ENCODE assay signal across 37 mouse cellular contexts in genomic region chr1:120608461-120608860, GRCm38 (mm10). TPM values are rescaled to one million over a fixed set of nuclear protein-coding genes. Genes with fewer than 3 reads are reported as not detected.
DNase-seq lines count a peak whose midpoint lies in the region; ATAC-seq lines count a peak whose summit lies in the region.
"Had no signal": no experiment of that assay in that cellular context is flagged by ENCODE, and none has a peak within 500 bp of the region (broad histone marks: within the 10 kb centered on the region; RNA-seq: fewer than 3 reads in every experiment).

No protein-coding gene starts in this region.

- DNase-seq in hindbrain, embryonic 11.5 days (ENCODE audit: low spot score) = no peak
- DNase-seq in hindbrain, embryonic 14.5 days (ENCODE audit: low spot score) = no peak
- peak; percentile 92 for DNase-seq in midbrain, embryonic 11.5 days (ENCODE audit: low spot score, missing footprints)
- DNase-seq in left cerebral cortex, postnatal 36 days (ENCODE audit: low spot score in 2 of 2) = no peak
- no peak for DNase-seq in embryo, embryonic 9.5 days (ENCODE audit: extremely low spot score)
- DNase-seq in kidney, postnatal 25 days = no peak
- DNase-seq in frontal cortex, postnatal 25 days (ENCODE audit: low spot score in 2 of 2) = no peak
- DNase-seq: adrenal gland, adult 2 months; adrenal gland, postnatal 36 days; B cell, adult 2 months; cerebellum, adult 18-20 months; cerebellum, postnatal 25 days; gastrocnemius, adult 2 months; heart, postnatal 36 days; kidney, adult 18-20 months; kidney, postnatal 36 days; layer of hippocampus, postnatal 36 days; right cerebral cortex, postnatal 25 days; spleen, adult 18-20 months; thymus, postnatal 14 days had no signal

- no peaks in the 10 kb centered on the region for H3K9me3 ChIP-seq in hindbrain, embryonic 11.5 days (ENCODE audit: control insufficient read depth, low read length)
- no peaks in the 10 kb centered on the region for H3K9me3 ChIP-seq in hindbrain, embryonic 14.5 days (ENCODE audit: control insufficient read depth, low read length)
- H3K9me3 ChIP-seq in midbrain, embryonic 11.5 days (ENCODE audit: control insufficient read depth, low read length) = no peaks in the 10 kb centered on the region
- no peaks in the 10 kb centered on the region for H3K9me3 ChIP-seq in midbrain, embryonic 16.5 days (replicated peaks; ENCODE audit: control insufficient read depth, low read length, poor library complexity, severe bottlenecking)
- H3K9me3 ChIP-seq: embryonic facial prominence, embryonic 12.5 days; heart, embryonic 10.5 days; heart, embryonic 15.5 days; kidney, embryonic 15.5 days; limb, embryonic 13.5 days; lung, embryonic 15.5 days had no signal

- WGBS in hindbrain, embryonic 11.5 days = 10% methylated on average over 3 of the region's 3 CpGs
- WGBS in hindbrain, embryonic 14.5 days = 7% methylated on average over 3 of the region's 3 CpGs
- whole genome bisulfite sequencing in midbrain, embryonic 11.5 days = 0% methylated on average over 3 of the region's 3 CpGs
- 27% methylated on average over 3 of the region's 3 CpGs for WGBS in midbrain, embryonic 16.5 days

- no peaks in the 10 kb centered on the region for H3K36me3 ChIP-seq in hindbrain, embryonic 11.5 days (ENCODE audit: control insufficient read depth, insufficient read depth, low read length)
- H3K36me3 ChIP-seq in hindbrain, embryonic 14.5 days (replicated peaks; ENCODE audit: control insufficient read depth, insufficient read depth) = no peaks in the 10 kb centered on the region
- no peaks in the 10 kb centered on the region for H3K36me3 ChIP-seq in midbrain, embryonic 11.5 days (ENCODE audit: control insufficient read depth, insufficient read depth, low read length)
- H3K36me3 ChIP-seq in midbrain, embryonic 16.5 days (ENCODE audit: control insufficient read depth, insufficient read depth, low read length) = no peaks in the 10 kb centered on the region
- H3K36me3 ChIP-seq: embryonic facial prominence, embryonic 12.5 days; heart, embryonic 10.5 days; heart, embryonic 15.5 days; kidney, embryonic 15.5 days; limb, embryonic 13.5 days; lung, embryonic 15.5 days had no signal

- H3K4me2 ChIP-seq in hindbrain, embryonic 11.5 days (replicated peaks; ENCODE audit: low read depth, low read length) = peak overlapping the region; percentile 28; the same call in 1 of the 2 replicates
- H3K4me2 ChIP-seq in hindbrain, embryonic 14.5 days (replicated peaks) = peak overlapping the region; percentile 56
- H3K4me2 ChIP-seq in midbrain, embryonic 11.5 days = peak overlapping the region; percentile 82
- peak overlapping the region; percentile 41 for H3K4me2 ChIP-seq in midbrain, embryonic 16.5 days (ENCODE audit: low read length)
- H3K4me2 ChIP-seq: embryonic facial prominence, embryonic 12.5 days; heart, embryonic 15.5 days; kidney, embryonic 15.5 days; liver, embryonic 11.5 days; lung, embryonic 15.5 days had no signal

- no peak for ATAC-seq in hindbrain, embryonic 11.5 days (ENCODE audit: low FRiP score)
- ATAC-seq in hindbrain, embryonic 14.5 days (ENCODE audit: low FRiP score) = no peak
- no peak for ATAC-seq in midbrain, embryonic 11.5 days (ENCODE audit: low FRiP score)
- no peak for ATAC-seq in midbrain, embryonic 16.5 days
- ATAC-seq: forebrain, embryonic 14.5 days; inflammation-experienced regulatory T-cells, adult 6 months had no signal

- H3K27me3 ChIP-seq in hindbrain, embryonic 11.5 days (ENCODE audit: control insufficient read depth, insufficient read depth, low read length) = peaks cover 86% of the 10 kb centered on the region
- H3K27me3 ChIP-seq in hindbrain, embryonic 14.5 days (ENCODE audit: control insufficient read depth, insufficient read depth, low read length) = peaks cover 90% of the 10 kb centered on the region
- peaks cover 83% of the 10 kb centered on the region for H3K27me3 ChIP-seq in midbrain, embryonic 11.5 days (ENCODE audit: control insufficient read depth, insufficient read depth, low read length)
- peaks cover 61% of the 10 kb centered on the region for H3K27me3 ChIP-seq in midbrain, embryonic 16.5 days (ENCODE audit: control insufficient read depth, insufficient read depth, low read depth, low read length)

- intact Hi-C loops in left cerebral cortex, postnatal 36 days (cut with DNase I) = no loop called here

- H3K4me1 ChIP-seq in hindbrain, embryonic 11.5 days (replicated peaks; ENCODE audit: control insufficient read depth, insufficient read depth, low read length) = no peaks in the 10 kb centered on the region
- no peaks in the 10 kb centered on the region for H3K4me1 ChIP-seq in hindbrain, embryonic 14.5 days (replicated peaks; ENCODE audit: control insufficient read depth, insufficient read depth, low read length)
- H3K4me1 ChIP-seq in midbrain, embryonic 11.5 days (ENCODE audit: control insufficient read depth, insufficient read depth, low read length) = peaks cover under 1% of the 10 kb centered on the region; the same call in 1 of the 2 replicates
- H3K4me1 ChIP-seq in midbrain, embryonic 16.5 days (ENCODE audit: control insufficient read depth, insufficient read depth, low read length) = peaks cover 5% of the 10 kb centered on the region; the same call in 1 of the 2 replicates

- H3K9ac ChIP-seq in hindbrain, embryonic 11.5 days (ENCODE audit: low read depth, low read length) = peak overlapping the region; percentile 19; the same call in 1 of the 2 replicates
- peak overlapping the region; percentile 65; the same call in 1 of the 2 replicates for H3K9ac ChIP-seq in hindbrain, embryonic 14.5 days
- peak overlapping the region; percentile 80; the same call in 1 of the 2 replicates for H3K9ac ChIP-seq in midbrain, embryonic 11.5 days (ENCODE audit: low read length)
- H3K9ac ChIP-seq in midbrain, embryonic 16.5 days (ENCODE audit: low read depth, low read length) = no peak overlapping the region; the same call in 1 of the 2 replicates
- H3K9ac ChIP-seq: embryonic facial prominence, embryonic 12.5 days; heart, embryonic 15.5 days; kidney, embryonic 15.5 days; limb, embryonic 13.5 days; lung, embryonic 15.5 days had no signal

- no peak overlapping the region for H3K27ac ChIP-seq in hindbrain, embryonic 11.5 days (ENCODE audit: low read depth, low read length)
- H3K27ac ChIP-seq in hindbrain, embryonic 14.5 days = no peak overlapping the region
- H3K27ac ChIP-seq in midbrain, embryonic 11.5 days (ENCODE audit: low read depth, low read length) = 0 out of 2 replicates have a peak overlapping the region, but pooled peaks have one; percentile 30
- peak overlapping the region; percentile 65; the same call in 1 of the 2 replicates for H3K27ac ChIP-seq in midbrain, embryonic 16.5 days (ENCODE audit: low read length)
- H3K27ac ChIP-seq: embryonic facial prominence, embryonic 12.5 days; heart, embryonic 10.5 days; heart, embryonic 15.5 days; kidney, embryonic 15.5 days; limb, embryonic 13.5 days; lung, embryonic 15.5 days had no signal

- H3K4me3 ChIP-seq in hindbrain, embryonic 11.5 days (ENCODE audit: low read depth, low read length) = peak overlapping the region; percentile 6; the same call in 1 of the 2 replicates
- peak overlapping the region; percentile 39 for H3K4me3 ChIP-seq in hindbrain, embryonic 14.5 days (replicated peaks; ENCODE audit: low read length)
- peak overlapping the region; percentile 57 for H3K4me3 ChIP-seq in midbrain, embryonic 11.5 days (ENCODE audit: low read depth, low read length)
- H3K4me3 ChIP-seq in midbrain, embryonic 16.5 days (ENCODE audit: low read depth, low read length) = peak overlapping the region; percentile 10; the same call in 1 of the 2 replicates
- H3K4me3 ChIP-seq: embryonic facial prominence, embryonic 12.5 days; heart, embryonic 10.5 days; heart, embryonic 15.5 days; kidney, embryonic 15.5 days; limb, embryonic 13.5 days; lung, embryonic 15.5 days had no signal

RNA-seq across cellular contexts. Expression of gene En1, which starts 6.2 kb away (rescaled TPM):
- polyA plus RNA-seq in hindbrain, embryonic 11.5 days (2014; fragmentation: Nextera tagmentation; extraction: Ambion mirVana) = 5.2 and 6.9 TPM in 2 replicates
- polyA plus RNA-seq in hindbrain, embryonic 14.5 days (2014; fragmentation: Nextera tagmentation; extraction: Ambion mirVana) = 2.7 and 6.2 TPM in 2 replicates
- polyA plus RNA-seq in midbrain, embryonic 11.5 days (2014; fragmentation: Nextera tagmentation; extraction: Ambion mirVana) = 6.5 and 8.2 TPM in 2 replicates
- 5.9 and 7.6 TPM in 2 replicates for polyA plus RNA-seq in midbrain, embryonic 16.5 days (2015; fragmentation: Nextera tagmentation; extraction: Ambion mirVana)
- total RNA-seq in left cerebral cortex, postnatal 36 days (2021) = not detected
- total RNA-seq: adrenal gland, adult 2 months; heart, postnatal 36 days; layer of hippocampus, adult 8-10 months; layer of hippocampus, postnatal 36 days; left cerebral cortex, postnatal 10 days; megakaryocyte progenitor cell, adult 5-6 weeks; neutrophil, adult 5-6 weeks had no signal
- polyA plus RNA-seq: forebrain, embryonic 14.5 days; gonadal fat pad, adult 2 months; heart, embryonic 15.5 days; inflammation-experienced regulatory T-cells, adult 6 months; liver, embryonic 16.5 days; lung, embryonic 15.5 days; urinary bladder, adult 2 months had no signal

Comparison
In these comparisons a context has a peak if more than half of its experiments do, and no peak if none do; other contexts are left out.
1. H3K27ac ChIP-seq: peak in midbrain, embryonic 11.5 days (single experiment) and midbrain, embryonic 16.5 days (single experiment); none in hindbrain, embryonic 11.5 days (single experiment) and hindbrain, embryonic 14.5 days (single experiment).
2. H3K4me2 ChIP-seq: peak in every context shown above with its lines; median percentile 82 in midbrain, embryonic 11.5 days; 56 in hindbrain, embryonic 14.5 days; 41 in midbrain, embryonic 16.5 days; 28 in hindbrain, embryonic 11.5 days.
3. H3K4me3 ChIP-seq: peak in every context shown above with its lines; median percentile 57 in midbrain, embryonic 11.5 days; 39 in hindbrain, embryonic 14.5 days; 10 in midbrain, embryonic 16.5 days; 6 in hindbrain, embryonic 11.5 days.